ENCODE assay signal across 11 mouse cellular contexts in genomic region chr17:84072426-84073030, GRCm38 (mm10).
DNase-seq lines count a peak whose midpoint lies in the region; ATAC-seq lines count a peak whose summit lies in the region.
"Had no signal": no experiment of that assay in that cellular context is flagged by ENCODE, and none has a peak within 500 bp of the region (broad histone marks: within the 10 kb centered on the region; RNA-seq: fewer than 3 reads in every experiment).

No protein-coding gene starts in this region.

- no peaks in the 10 kb centered on the region for H3K27me3 ChIP-seq in forebrain, embryonic 10.5 days (ENCODE audit: poor library complexity, severe bottlenecking)
- H3K27me3 ChIP-seq in forebrain, embryonic 15.5 days: no peaks in the 10 kb centered on the region
- no peaks in the 10 kb centered on the region for H3K27me3 ChIP-seq in kidney, embryonic 15.5 days
- H3K27me3 ChIP-seq: midbrain, embryonic 12.5 days; neural tube, embryonic 12.5 days had no signal

- WGBS in forebrain, embryonic 10.5 days: 57% methylated on average over 4 of the region's 4 CpGs
- WGBS in forebrain, embryonic 15.5 days: 52% methylated on average over 4 of the region's 4 CpGs
- 43% methylated on average over 4 of the region's 4 CpGs for WGBS in kidney, embryonic 15.5 days

- H3K9me3 ChIP-seq in forebrain, embryonic 10.5 days: no peaks in the 10 kb centered on the region
- H3K9me3 ChIP-seq in forebrain, embryonic 15.5 days: no peaks in the 10 kb centered on the region
- H3K9me3 ChIP-seq in kidney, embryonic 15.5 days (replicated peaks): no peaks in the 10 kb centered on the region
- H3K9me3 ChIP-seq: midbrain, embryonic 12.5 days; neural tube, embryonic 12.5 days had no signal

- peak overlapping the region; percentile 51 for H3K27ac ChIP-seq in forebrain, embryonic 10.5 days
- no peak overlapping the region for H3K27ac ChIP-seq in forebrain, embryonic 15.5 days (replicated peaks)
- H3K27ac ChIP-seq in kidney, embryonic 15.5 days: peak overlapping the region; percentile 73
- H3K27ac ChIP-seq: midbrain, embryonic 12.5 days; neural tube, embryonic 12.5 days had no signal

- no peak for ATAC-seq in forebrain, embryonic 15.5 days (replicated peaks)
- ATAC-seq in kidney, embryonic 15.5 days (replicated peaks; ENCODE audit: low FRiP score): peak; percentile 47; the same call in 1 of the 2 replicates
- ATAC-seq: forebrain, embryonic 16.5 days had no signal

- no peak for DNase-seq in forebrain, embryonic 10.5 days (ENCODE audit: extremely low spot score, low spot score)
- DNase-seq in kidney, postnatal 4 days: no peak
- DNase-seq in ovary, postnatal 36 days (ENCODE audit: low spot score): peak; percentile 16
- DNase-seq in ovary, postnatal 14 days (ENCODE audit: low spot score): no peak
- no peak for DNase-seq in frontal cortex, postnatal 25 days (ENCODE audit: low spot score in 2 of 2)
- DNase-seq in c-Kit-positive CD71-positive TER-119-positive erythroid progenitor cells, embryonic 14.5 days (ENCODE audit: low spot score): no peak

- no peak overlapping the region for H3K4me2 ChIP-seq in forebrain, embryonic 15.5 days (replicated peaks)
- no peak overlapping the region for H3K4me2 ChIP-seq in kidney, embryonic 15.5 days
- H3K4me2 ChIP-seq: midbrain, embryonic 12.5 days; neural tube, embryonic 12.5 days had no signal

- no peaks in the 10 kb centered on the region for H3K36me3 ChIP-seq in forebrain, embryonic 10.5 days (replicated peaks)
- no peaks in the 10 kb centered on the region for H3K36me3 ChIP-seq in forebrain, embryonic 15.5 days
- H3K36me3 ChIP-seq in kidney, embryonic 15.5 days: no peaks in the 10 kb centered on the region
- H3K36me3 ChIP-seq: midbrain, embryonic 12.5 days; neural tube, embryonic 12.5 days had no signal

- no peak overlapping the region for H3K9ac ChIP-seq in forebrain, embryonic 15.5 days (replicated peaks)
- no peak overlapping the region for H3K9ac ChIP-seq in kidney, embryonic 15.5 days
- H3K9ac ChIP-seq: midbrain, embryonic 12.5 days; neural tube, embryonic 12.5 days had no signal

- no peak overlapping the region for H3K4me3 ChIP-seq in forebrain, embryonic 10.5 days
- no peak overlapping the region for H3K4me3 ChIP-seq in forebrain, embryonic 15.5 days
- no peak overlapping the region for H3K4me3 ChIP-seq in kidney, embryonic 15.5 days (replicated peaks)
- H3K4me3 ChIP-seq: midbrain, embryonic 12.5 days; neural tube, embryonic 12.5 days had no signal

- H3K4me1 ChIP-seq in forebrain, embryonic 10.5 days: peaks cover 31% of the 10 kb centered on the region
- H3K4me1 ChIP-seq in forebrain, embryonic 15.5 days: no peaks in the 10 kb centered on the region
- H3K4me1 ChIP-seq in kidney, embryonic 15.5 days: peaks cover 25% of the 10 kb centered on the region
- H3K4me1 ChIP-seq: midbrain, embryonic 12.5 days; neural tube, embryonic 12.5 days had no signal
